Mouse (Mus musculus) adrenal gland, postnatal 4 days (tissue): ENCODE measurements around the gene Recql5. TPM values are rescaled to one million over a fixed set of nuclear protein-coding genes. Genes with fewer than 3 reads are reported as not detected.

Experiments used
- DNase-seq, 2 experiments: peaks; one replicate each; pipeline ENCODE4 v3.0.0; 2021 to 2022; ENCODE audit warnings: low spot score in 2 of 2, mixed read lengths in 2 of 2
- total RNA-seq, 2 experiments: library from RNA; stranded (reverse); gene quantifications; 2 replicates each; pipeline ENCODE4 v1.2.3; 2021

The Recql5 gene
- total RNA-seq, 2 experiments from 2014 or later = 28.6 to 28.8 TPM

DNA sequence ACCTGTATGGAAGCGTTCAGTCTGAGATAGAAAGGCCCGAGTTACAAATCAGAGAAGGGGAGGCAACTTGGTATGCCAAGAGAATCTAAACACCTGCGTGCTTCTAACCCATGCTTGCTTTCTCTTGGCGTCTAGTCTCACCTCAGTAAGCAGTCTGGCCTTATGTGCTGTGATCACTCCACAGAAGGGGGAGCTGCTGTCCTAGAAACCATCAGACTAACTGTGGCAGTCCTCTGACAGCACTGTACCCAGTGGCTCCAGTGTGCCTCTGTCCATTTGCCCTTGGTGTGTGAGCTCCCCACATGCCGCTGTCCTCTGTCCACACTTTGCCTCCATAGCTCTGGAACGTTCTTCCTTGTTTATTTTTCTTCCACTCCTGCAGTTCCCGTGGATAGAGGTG lies 8.7 kb upstream of the Recql5 start:
- no peak for DNase-seq

DNA sequence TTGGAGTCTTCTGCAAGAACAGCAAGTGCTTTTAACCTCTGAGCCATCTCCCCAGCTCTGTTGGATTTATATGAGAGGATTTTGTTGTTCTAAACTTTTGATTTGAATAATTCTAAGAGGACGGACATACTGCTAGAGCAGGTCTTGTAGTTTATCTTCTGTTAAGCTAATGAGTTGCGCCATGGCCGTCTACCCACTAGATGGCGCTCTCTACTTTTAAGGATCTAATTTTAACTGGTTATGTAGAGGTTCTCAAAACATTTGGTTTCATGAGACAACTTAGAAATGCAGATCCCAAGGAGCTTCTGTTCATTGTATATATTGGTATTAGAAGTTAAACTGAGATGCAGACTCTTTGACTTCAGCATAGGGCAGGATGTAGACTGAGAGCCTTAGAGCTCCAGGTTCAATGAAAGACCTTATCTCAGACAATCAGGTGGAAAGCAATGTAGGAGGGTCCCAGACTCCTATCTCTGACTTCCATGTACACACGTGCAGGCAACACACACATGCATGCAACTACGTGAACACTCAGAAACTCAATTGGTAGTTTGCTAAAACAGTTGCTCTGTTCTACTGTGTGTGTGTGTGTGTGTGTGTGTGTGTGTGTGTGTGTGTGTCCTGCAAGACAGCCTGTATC lies 6.5 kb upstream of the Recql5 start:
- peak in 1 of 2 experiments; percentile 39 for DNase-seq

DNA sequence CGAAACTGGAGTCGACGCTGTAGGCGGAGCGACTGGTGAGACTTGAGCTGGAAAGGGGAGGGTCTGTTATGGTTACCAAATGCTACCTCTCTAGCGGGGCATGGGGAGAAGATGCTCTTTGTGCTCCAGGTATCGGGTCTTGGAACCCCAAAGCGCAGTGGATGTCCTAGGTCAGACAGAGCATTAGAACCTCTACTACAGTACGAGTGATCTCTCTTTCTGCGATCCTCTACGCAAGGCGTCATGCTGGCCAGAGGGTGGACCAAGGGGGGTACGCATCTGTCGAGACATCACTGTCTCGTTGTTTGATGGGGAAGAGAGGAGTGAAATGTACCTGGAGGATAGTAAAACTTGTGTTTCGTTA lies 452 bp upstream of the Recql5 start:
- DNase-seq = no peak

DNA sequence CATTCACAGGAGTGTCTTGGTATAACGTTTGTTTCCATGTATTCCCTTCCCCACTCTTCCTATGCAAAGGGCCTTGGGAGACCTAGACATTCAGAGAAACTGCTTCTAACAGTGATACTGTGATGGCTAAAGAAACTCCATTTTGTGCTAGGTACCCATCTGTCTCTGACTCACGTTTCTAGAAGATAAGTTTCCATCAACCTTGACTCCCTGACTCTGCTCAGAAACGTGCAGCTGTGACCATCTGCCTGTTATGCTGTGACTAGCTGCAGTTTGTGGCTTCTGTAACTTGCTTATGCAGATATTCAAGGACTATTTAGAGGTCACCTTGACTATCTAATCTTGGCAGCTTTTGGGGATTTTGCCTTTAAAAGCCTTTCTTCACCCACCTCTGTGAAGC lies 2.0 kb downstream of the Recql5 start:
- DNase-seq = no peak

DNA sequence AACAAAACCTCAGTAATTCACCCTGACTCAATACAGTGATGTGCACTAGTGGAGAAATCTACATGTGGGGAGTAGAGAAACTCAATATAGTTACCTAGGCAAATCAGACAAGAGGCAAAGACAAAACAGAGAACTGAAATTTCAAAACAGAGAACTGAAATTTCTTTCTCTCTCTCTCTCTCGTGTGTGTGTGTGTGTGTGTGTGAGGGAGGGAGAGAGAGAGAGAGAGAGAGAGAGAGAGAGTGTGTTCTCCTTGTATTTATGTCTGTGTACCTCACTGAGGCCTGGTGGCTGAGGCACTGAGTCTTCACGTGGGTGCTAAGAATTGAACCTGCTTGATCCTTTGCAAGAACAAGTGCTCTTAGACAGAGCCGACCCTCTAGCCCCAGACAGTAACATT lies 3.5 kb downstream of the Recql5 start:
- no peak for DNase-seq

DNA sequence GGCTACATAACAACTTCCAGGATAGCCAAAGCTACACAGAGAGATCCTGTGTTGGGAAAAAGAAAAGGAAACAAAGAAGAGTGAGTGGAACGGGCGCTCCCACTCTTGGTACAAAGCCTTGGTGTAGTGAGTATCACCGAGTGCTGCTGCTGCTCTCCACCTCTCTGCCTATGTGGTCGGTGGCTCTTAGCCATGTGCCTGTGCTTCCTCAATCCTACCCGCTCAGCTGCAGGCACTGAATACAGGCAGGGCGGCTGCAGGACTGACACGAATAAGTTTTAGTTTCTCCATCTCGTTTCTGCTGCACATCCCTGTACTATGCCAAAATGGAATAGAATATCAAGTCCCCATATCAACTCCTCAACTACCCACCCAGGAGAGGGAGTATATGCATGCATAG lies 4.2 kb downstream of the Recql5 start:
- DNase-seq = no peak

DNA sequence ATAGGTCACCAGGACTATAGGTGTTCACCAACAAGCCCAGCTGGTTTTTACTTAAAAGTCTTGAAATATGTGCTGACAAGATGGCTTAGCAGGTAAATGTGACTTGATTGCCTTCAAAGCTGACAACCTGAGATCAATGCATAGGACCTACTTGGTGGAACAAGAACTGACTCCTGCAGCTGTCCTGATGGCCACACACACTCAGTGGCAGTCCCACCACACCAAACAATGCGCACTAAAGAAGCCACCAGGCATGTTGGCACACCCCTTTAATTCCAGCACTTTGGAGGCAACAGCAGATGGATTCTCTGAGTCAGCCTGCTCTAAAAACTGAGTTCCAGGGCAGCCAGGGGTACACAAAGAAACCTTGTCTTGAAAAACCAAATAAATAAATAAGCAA lies 11.3 kb downstream of the Recql5 start:
- DNase-seq = no peak

DNA sequence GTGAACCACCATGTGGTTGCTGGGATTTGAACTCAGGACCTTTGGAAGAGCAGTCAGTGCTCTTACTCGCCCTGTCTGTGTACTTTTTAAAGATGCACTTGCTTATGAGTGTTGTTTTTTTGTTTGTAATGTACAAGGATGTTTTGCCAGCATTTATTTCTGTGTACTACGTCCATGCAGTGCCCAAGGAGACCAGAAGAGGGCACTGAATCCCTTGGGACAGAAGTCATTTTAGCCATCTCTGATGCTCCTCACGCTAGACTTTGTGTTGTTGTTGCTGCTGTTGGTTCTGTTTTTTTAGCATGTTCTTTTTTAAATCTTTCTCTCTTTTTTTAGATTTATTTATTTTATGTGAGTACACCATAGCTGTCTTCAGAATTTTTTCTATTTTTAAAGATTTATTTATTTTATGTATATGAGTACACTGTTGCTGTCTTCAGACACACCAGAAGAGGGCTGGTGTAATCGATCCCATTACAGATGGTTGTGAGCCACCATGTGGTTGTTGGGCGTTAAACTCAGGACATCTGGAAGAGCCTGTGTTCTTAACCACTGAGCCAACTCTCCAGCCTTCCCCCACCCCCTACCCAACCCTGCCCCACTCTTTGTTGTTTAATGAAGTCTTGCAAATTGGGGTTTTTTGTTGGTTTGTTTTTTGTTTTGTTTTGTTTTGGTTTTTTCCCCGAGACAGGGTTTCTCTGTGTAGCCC lies 13.0 kb downstream of the Recql5 start:
- DNase-seq = no peak

DNA sequence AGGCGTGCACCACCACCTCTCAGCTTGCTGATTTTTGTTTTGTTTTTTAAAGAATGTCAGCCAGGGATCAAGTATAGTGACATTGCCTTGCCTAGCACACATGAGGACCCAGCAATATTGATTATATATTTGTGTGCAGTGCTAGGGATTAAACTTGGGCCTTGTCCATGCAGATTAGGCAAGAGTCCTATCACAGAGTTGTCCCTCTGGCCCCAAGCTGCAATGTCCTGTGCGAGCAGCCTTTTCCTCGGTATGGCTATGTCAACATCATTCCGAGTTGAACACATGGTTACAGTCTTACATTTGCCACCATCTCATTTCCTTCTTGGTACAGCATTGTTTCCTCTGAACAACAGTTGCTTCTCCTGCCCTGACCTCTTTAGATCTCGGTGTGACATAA lies 14.2 kb downstream of the Recql5 start:
- no peak for DNase-seq

DNA sequence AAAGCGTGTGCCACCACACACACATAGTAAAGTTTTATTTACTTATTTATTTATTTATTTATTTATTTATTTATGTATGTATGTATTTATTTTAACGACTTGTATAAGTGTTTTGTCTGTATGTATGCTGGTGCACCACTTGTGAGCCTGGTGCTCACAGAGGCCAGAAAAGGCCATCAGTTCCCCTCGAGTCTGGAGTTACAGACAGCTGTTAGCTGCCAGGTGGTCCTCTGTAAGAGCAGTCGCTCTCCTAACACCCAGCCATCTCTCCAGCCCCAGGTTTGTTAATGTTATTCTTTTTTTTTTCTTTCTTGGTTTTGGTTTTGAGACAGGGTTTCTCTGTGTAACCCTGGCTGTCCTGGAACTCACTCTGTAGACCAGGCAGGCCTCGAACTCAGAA lies 14.6 kb downstream of the Recql5 start:
- DNase-seq = no peak

DNA sequence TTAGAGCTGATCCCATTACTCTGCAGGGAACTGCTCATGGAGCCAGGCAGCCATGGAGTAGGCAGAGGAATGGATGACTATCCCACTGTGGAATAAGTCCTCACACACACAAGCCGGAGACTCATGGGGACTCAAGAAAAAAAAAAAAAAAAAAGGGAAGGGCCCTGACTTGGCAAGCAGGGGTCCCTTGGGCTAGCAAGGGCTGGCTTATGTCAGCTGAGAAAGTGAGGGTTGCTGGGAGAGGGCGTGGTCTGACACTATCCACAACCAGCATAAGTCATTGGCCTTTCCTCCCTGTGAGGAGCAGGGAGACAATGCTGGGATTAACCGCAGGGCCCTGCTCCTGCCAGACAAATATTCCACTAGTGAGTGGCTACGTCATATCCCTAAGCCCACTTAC lies 16.7 kb downstream of the Recql5 start:
- no peak for DNase-seq

DNA sequence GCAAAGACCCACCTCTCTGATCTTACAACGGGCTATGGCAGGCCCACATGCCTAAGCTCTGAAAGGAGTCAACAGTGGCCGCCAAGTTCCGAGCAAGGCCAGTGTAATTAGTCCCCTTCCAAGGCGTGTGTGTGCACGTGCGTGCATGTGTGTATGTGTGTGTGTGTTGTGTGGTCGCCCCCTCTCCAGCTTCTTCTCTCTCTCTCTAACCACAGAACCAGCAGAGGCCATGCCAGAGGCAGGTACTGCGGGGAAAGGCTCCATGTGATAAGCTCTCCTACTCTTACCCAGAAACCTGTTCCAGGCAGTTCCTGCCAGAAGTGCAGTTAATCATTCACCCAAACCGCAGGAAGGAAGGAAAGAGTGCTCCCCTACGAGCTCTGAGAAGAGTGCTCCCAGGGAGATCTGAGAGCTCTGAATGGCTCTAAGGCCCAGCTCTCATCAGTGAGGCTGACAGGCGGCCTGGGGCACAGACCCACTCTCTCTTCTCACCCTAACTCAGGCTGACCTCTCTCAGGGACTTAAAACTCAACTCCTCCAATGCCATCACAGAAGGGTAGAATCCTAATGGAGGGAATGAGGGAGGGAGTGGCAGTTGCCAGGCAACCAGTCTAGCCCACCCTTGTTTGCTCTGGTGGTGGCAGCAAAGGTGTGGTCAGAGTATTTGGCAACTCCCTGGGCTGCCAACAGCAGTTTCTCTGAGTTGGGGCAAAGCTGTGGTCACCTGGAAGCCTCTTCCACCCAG lies 21.5 kb downstream of the Recql5 start, which contains the start of gene Smim6:
Gene Smim6, plus strand, starts transcription at position 386 of the 745 bp plus-strand sequence.
- DNase-seq = no peak

DNA sequence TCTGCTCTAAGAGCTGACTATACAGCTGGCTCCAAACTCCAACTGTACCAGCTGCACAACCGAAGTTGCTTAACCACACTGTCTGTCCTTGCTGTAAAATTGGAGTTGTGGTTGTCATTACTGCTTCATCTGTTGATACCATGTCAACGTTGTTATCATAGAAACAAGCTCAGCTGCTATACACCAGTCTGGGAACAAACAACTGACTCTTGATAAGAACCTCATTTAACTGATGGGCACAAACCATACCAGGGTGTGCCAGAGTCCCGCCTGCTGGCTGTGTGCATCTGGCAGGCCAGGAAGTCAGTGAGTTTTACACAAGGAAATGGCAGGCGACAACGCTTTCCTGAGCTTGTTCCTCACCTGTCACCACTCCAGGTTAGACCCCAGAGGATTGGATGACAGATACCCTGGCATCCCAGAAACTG lies 22.1 kb downstream of the Recql5 start:
- no peak for DNase-seq

DNA sequence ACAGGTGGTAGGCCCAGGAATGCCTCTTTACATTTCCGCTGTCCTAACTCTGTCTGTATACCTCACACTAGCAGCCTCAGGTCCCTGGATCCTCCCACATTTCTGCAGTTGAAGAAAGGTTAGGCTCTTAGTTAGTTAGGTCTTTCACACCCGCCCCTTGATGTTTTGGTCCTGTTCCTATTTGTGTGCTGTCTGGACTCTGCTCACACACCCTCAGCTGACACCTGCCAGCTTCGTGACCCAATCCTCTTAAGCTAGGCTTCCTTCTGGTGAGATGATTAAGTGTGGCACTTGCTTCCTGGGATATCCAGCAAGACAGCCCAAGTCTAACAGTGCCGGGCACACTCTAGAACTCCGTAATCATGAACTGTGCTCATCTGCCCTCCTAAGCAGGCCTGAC lies 26.8 kb downstream of the Recql5 start:
- no peak for DNase-seq

DNA sequence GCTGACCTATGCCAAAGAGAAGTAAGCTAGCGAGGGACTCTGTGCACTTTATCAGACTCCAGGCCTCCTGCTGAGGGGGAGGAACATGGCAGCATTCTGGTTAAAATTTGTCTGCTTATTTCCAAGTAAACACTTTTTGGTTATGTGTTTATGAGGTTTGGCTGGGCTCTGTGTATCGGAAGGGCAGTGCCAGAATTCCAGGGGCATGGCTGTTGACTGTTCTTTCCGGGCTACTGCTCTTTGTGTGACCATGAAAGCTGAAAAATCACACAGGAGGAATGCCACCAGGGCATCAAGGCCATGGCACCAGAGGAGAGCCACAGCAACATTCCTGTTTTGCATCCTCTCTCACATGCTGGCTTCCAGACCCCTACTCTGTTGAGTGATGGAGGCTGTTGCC lies 27.2 kb downstream of the Recql5 start:
- DNase-seq = no peak

DNA sequence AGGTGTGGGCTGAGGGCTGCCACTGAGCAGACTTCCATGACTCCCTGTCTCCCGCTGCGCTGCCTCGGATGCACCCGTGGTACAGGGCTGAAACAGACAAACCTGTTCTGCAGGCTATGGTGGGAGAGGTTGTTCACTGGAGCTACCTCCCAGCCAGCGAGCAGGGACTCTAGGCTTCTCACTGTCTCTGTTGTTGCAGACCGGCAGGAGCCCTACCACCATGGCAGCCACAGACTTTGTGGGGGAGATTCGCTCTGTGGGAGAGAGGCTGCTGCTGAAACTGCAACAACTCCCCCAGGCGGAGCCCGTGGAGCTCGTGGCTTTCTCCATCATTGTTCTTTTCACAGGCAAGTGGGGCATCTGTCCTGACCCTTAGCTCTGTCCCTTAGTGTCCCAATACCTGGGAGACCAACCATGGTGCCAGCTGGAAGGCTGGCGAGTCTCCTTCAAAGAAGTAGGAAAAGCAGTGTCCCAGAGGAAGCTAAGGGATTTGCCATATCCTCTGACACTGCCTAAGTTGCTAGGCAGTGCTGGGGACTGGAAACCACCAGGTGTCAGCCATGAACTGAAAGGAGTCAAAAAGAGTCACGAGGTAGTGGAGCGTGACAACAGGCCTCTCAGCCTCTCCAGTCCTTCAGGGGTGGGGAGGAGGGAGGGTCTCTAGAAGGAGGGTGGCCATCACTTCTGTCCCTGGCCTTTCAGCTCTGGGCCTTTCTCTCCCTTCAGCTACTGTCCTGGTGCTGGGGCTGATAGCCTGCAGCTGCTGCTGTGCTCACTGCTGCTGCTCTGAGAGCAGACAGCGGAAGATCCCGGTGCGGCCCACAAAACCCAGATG lies 28.1 kb downstream of the Recql5 start:
- no peak for DNase-seq

DNA sequence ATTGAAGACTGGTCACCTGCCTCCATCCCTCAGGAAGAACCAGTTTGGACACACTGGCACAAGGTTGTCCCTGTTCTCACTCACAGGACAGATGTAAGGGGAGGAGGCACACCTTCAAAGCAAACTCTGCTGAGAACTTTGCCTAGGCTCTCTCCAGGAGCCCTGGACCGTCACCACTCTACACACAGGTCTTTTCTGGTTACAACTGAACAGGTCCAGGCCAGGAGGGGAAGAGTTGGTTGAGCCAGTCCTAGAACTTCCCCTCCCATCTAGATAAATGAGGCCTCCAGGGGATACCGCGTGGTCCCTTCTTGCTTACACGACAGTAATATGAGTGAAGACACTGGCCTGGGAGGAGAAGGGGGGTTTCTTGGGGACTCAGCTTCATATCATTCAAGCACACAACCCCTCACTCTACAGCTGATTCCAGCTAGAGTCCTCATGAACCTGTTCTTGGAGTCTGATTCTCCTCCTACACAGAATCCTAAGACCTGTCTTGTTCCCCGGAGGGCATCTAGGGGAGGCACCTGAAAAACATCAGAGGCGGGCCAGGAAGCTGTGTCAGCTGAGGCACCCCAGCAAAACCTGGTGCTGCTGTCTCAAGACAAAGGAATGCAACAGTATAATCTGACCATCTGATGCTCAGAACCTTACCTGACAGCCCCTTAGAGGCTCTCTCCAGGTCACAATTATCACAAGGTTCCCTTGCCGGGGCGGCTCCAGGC lies 28.9 kb downstream of the Recql5 start:
- DNase-seq = no peak

DNA sequence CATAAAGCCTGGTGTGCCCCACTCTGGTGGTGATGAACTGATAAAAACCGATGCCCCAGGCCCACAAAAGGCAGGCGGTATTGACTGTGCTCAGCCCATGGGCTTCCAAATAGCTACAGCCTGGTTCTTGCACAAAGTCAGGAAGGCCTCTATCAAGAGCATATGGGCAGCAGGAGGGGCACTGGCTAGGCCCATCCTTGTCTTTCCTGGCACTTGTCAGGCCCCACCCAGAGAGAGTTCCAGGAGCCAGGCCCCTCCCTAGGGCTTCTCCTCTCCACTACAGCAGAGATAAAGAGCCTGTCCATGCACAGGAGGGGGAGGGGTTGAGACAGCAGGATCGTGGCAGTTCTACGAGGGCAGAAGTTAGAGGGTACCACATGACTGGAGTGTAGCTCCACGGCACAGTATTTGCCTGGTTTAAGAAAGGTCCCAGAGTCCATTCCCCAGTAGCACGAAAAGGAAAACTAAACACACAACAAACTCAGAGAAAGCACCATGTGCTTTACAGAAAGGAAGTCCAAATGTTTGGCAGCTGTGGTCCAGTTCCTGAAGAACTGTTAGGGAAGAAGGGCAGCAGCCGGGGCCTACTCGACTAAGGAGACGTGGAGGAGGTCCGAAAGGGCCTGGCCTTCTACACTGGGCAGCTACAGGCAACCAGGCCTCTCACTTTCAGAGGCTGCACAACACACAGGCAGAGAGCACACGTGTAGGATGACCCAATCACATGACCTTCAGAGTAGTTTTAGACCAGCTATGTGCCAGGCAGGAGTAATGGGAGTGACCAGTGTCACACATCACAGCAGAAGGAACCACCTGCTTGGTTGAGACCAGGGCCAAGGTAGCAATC lies 29.7 kb downstream of the Recql5 start:
- DNase-seq = no peak

DNA sequence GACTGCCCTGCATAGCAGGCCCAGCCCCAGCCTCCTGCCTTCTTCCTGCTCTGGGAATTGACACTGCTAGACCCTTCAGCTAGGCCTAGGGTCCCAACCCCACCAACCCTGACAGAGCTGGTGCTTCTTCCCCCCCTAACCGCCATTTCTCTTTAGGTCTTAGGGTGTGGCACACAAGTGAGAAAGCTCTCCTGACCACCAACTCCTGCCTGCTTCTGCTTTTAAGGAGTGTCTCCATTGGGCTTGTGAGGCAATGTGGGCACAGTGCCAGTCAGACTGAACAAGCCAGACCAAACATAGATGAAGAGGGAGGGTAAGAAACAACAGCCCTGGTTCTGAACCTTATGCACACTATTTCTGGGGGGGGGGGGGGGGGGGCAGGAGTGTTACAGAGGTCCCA lies 30.4 kb downstream of the Recql5 start:
- no peak for DNase-seq

DNA sequence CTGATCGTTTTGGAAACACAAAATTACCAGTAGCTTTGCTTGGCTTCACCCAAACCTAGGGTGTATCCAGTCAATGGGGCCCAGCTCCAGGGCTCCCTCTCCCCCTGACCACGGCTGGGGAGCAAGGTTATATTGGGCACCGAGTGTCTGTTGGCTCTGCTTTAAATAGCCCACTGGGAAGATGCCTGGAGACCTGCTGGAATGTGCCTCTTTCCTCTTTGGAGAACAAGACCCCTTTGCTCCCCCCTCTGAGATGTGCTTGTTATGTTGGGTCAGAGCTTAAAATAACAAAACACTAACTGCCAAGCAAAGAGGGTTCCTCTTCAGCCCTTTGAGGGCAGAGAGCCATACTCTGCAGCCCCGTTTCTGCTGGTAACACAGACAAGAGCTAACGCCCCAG lies 31.1 kb downstream of the Recql5 start:
- no peak for DNase-seq
